In genomic region chr11:106762139-106762799, GRCm38 (mm10) we compare ENCODE assay signal across 9 mouse cellular contexts. TPM values are rescaled to one million over a fixed set of nuclear protein-coding genes. Genes with fewer than 3 reads are reported as not detected.
A peak's percentile ranks its signal among the peaks of the same experiment; 100 is the strongest.
DNase-seq lines count a peak whose midpoint lies in the region; ATAC-seq and TF ChIP-seq lines count a peak whose summit lies in the region.
"Had no signal": no experiment of that assay in that cellular context is flagged by ENCODE, and none has a peak within 500 bp of the region (broad histone marks: within the 10 kb centered on the region; RNA-seq: fewer than 3 reads in every experiment).

No protein-coding gene starts in this region.

- peak; percentile 68 for ATAC-seq in activated CD4-positive, CD25-positive, alpha-beta regulatory T cell, adult 4 months
- ATAC-seq in liver, embryonic 15.5 days (ENCODE audit: insufficient read depth): peak; percentile 35; the same call in 1 of the 2 replicates
- ATAC-seq in forebrain, embryonic 11.5 days (replicated peaks; ENCODE audit: low FRiP score): no peak
- ATAC-seq: Patski had no signal

- H3K4me2 ChIP-seq in liver, embryonic 15.5 days: no peak overlapping the region
- no peak overlapping the region for H3K4me2 ChIP-seq in forebrain, embryonic 11.5 days (ENCODE audit: low read depth, low read length, severe bottlenecking)

- no peaks in the 10 kb centered on the region for H3K27me3 ChIP-seq in liver, embryonic 15.5 days
- no peaks in the 10 kb centered on the region for H3K27me3 ChIP-seq in cerebellum, adult 2 months (ENCODE audit: control insufficient read depth, insufficient read depth, low read length)
- H3K27me3 ChIP-seq in forebrain, embryonic 11.5 days (ENCODE audit: control insufficient read depth, insufficient read depth, low read length): no peaks in the 10 kb centered on the region
- H3K27me3 ChIP-seq: Patski had no signal

- H3K4me1 ChIP-seq in liver, embryonic 15.5 days (replicated peaks): peaks cover 24% of the 10 kb centered on the region
- no peaks in the 10 kb centered on the region for H3K4me1 ChIP-seq in cerebellum, adult 2 months (ENCODE audit: control insufficient read depth, insufficient read depth, low read length)
- no peaks in the 10 kb centered on the region for H3K4me1 ChIP-seq in forebrain, embryonic 11.5 days (replicated peaks; ENCODE audit: control insufficient read depth, insufficient read depth, low read length)

- peak overlapping the region; percentile 68 for H3K27ac ChIP-seq in liver, embryonic 15.5 days (replicated peaks)
- H3K27ac ChIP-seq in cerebellum, adult 2 months (ENCODE audit: insufficient read depth, low read length): no peak overlapping the region
- H3K27ac ChIP-seq in forebrain, embryonic 11.5 days (ENCODE audit: low read depth, low read length): no peak overlapping the region

- H3K9me3 ChIP-seq in liver, embryonic 15.5 days (replicated peaks): no peaks in the 10 kb centered on the region
- H3K9me3 ChIP-seq in forebrain, embryonic 11.5 days (ENCODE audit: control insufficient read depth, low read length): no peaks in the 10 kb centered on the region

- intact Hi-C loops in gastrocnemius, postnatal 14 days (cut with DNase I; ENCODE audit: low total_unique reads): no loop called here
- intact Hi-C loops in heart, postnatal 14 days (cut with DNase I): no loop called here

- TF ChIP-seq CTCF in cerebellum, adult 2 months (IDR thresholded peaks at IDR 0.05; ENCODE audit: borderline replicate concordance, insufficient read depth, low read depth, low read length): no peak

- H3K9ac ChIP-seq in liver, embryonic 15.5 days: no peak overlapping the region
- H3K9ac ChIP-seq in forebrain, embryonic 11.5 days (ENCODE audit: low read length): no peak overlapping the region

- 12% methylated on average over 5 of the region's 5 CpGs for WGBS in liver, embryonic 15.5 days (ENCODE audit: insufficient replicate concordance)
- WGBS in cerebellum, adult 2 months: 66% methylated on average over 5 of the region's 5 CpGs
- 67% methylated on average over 5 of the region's 5 CpGs for WGBS in forebrain, embryonic 11.5 days

- TF ChIP-seq POLR2A in cerebellum, adult 2 months (IDR thresholded peaks at IDR 0.05; ENCODE audit: borderline replicate concordance, insufficient read depth, low read length): no peak

- peak; percentile 36 for DNase-seq in gastrocnemius, postnatal 14 days
- no peak for DNase-seq in gastrocnemius, adult 8-10 months (ENCODE audit: low spot score in 2 of 2)
- peak; percentile 30 to 46 for DNase-seq in heart, postnatal 14 days
- peak; percentile 39 to 51 for DNase-seq in spleen, postnatal 14 days (ENCODE audit: low spot score in 2 of 2)
- DNase-seq in cerebellum, adult 2 months: no peak
- DNase-seq in forebrain, embryonic 11.5 days (ENCODE audit: low spot score): no peak

- peaks cover 22% of the 10 kb centered on the region for H3K36me3 ChIP-seq in liver, embryonic 15.5 days (replicated peaks)
- no peaks in the 10 kb centered on the region; the same call in 1 of the 2 replicates for H3K36me3 ChIP-seq in forebrain, embryonic 11.5 days (ENCODE audit: control insufficient read depth, insufficient read depth, low read length)

- no peak overlapping the region for H3K4me3 ChIP-seq in liver, embryonic 15.5 days (replicated peaks)
- H3K4me3 ChIP-seq in cerebellum, adult 2 months (replicated peaks; ENCODE audit: insufficient read depth, low read depth, low read length): no peak overlapping the region
- H3K4me3 ChIP-seq in forebrain, embryonic 11.5 days (ENCODE audit: low read depth, low read length): no peak overlapping the region

RNA-seq across cellular contexts. Expression of gene Milr1, which starts 11.2 kb away (rescaled TPM):
- total RNA-seq in gastrocnemius, postnatal 14 days (2021): under 1 TPM; 0.55 to 0.84 TPM
- under 1 TPM in 1 of 4 experiments, not detected in 3; 0.40 TPM for total RNA-seq in gastrocnemius, adult 8-10 months (2022)
- polyA plus RNA-seq in activated CD4-positive, CD25-positive, alpha-beta regulatory T cell, adult 4 months (2017; shearing (Covaris generic)): 10 to 100 TPM; 11.9 to 12.1 TPM
- total RNA-seq in heart, postnatal 14 days (2021): 1 to 10 TPM; 1.3 to 1.4 TPM
- polyA plus RNA-seq in liver, embryonic 15.5 days (2015; fragmentation: Nextera tagmentation; extraction: Ambion mirVana): 2.8 and 3.2 TPM in 2 replicates
- 0.10 and 0.30 TPM in 2 replicates for polyA plus RNA-seq in cerebellum, adult 2 months (2012; rRNA removed)
- polyA plus RNA-seq in forebrain, embryonic 11.5 days (2014; fragmentation: Nextera tagmentation; extraction: Ambion mirVana): 0.63 and 1.3 TPM in 2 replicates

RNA-seq across cellular contexts. Expression of gene Pecam1, which starts 11.8 kb away (rescaled TPM):
- 10 to 100 TPM; 92.5 to 98.5 TPM for total RNA-seq in gastrocnemius, postnatal 14 days (2021)
- total RNA-seq in gastrocnemius, adult 8-10 months (2022): 10 to 100 TPM; 25.4 to 30.9 (median 26.7) TPM
- polyA plus RNA-seq in activated CD4-positive, CD25-positive, alpha-beta regulatory T cell, adult 4 months (2017; shearing (Covaris generic)): 100 to 1,000 TPM; 102 TPM
- total RNA-seq in heart, postnatal 14 days (2021): 100 to 1,000 TPM; 173 to 180 TPM
- polyA plus RNA-seq in liver, embryonic 15.5 days (2015; fragmentation: Nextera tagmentation; extraction: Ambion mirVana): 7.0 and 7.8 TPM in 2 replicates
- polyA plus RNA-seq in cerebellum, adult 2 months (2012; rRNA removed): 15.8 and 16.2 TPM in 2 replicates
- 15.4 and 18.8 TPM in 2 replicates for polyA plus RNA-seq in forebrain, embryonic 11.5 days (2014; fragmentation: Nextera tagmentation; extraction: Ambion mirVana)

RNA-seq across cellular contexts. Expression of gene Polg2, which starts 17.1 kb away (rescaled TPM):
- 1 to 10 TPM; 3.1 to 3.5 TPM for total RNA-seq in gastrocnemius, postnatal 14 days (2021)
- total RNA-seq in gastrocnemius, adult 8-10 months (2022): 1 to 10 TPM; 2.3 to 3.5 (median 3.0) TPM
- 10 to 100 TPM; 10.2 to 14.9 TPM for polyA plus RNA-seq in activated CD4-positive, CD25-positive, alpha-beta regulatory T cell, adult 4 months (2017; shearing (Covaris generic))
- total RNA-seq in heart, postnatal 14 days (2021): 1 to 10 TPM; 3.8 to 4.1 TPM
- polyA plus RNA-seq in liver, embryonic 15.5 days (2015; fragmentation: Nextera tagmentation; extraction: Ambion mirVana): 3.8 and 4.7 TPM in 2 replicates
- 11.7 and 12.7 TPM in 2 replicates for polyA plus RNA-seq in cerebellum, adult 2 months (2012; rRNA removed)
- polyA plus RNA-seq in forebrain, embryonic 11.5 days (2014; fragmentation: Nextera tagmentation; extraction: Ambion mirVana): 8.9 and 9.1 TPM in 2 replicates

RNA-seq across cellular contexts. Expression of gene Ddx5, which starts 26.7 kb away (rescaled TPM):
- total RNA-seq in gastrocnemius, postnatal 14 days (2021): 100 to 1,000 TPM; 203 to 252 TPM
- 100 to 1,000 TPM; 190 to 257 (median 232) TPM for total RNA-seq in gastrocnemius, adult 8-10 months (2022)
- 100 to 1,000 TPM; 413 to 476 TPM for polyA plus RNA-seq in activated CD4-positive, CD25-positive, alpha-beta regulatory T cell, adult 4 months (2017; shearing (Covaris generic))
- total RNA-seq in heart, postnatal 14 days (2021): 100 to 1,000 TPM; 425 to 428 TPM
- 114 and 115 TPM in 2 replicates for polyA plus RNA-seq in liver, embryonic 15.5 days (2015; fragmentation: Nextera tagmentation; extraction: Ambion mirVana)
- polyA plus RNA-seq in cerebellum, adult 2 months (2012; rRNA removed): 676 and 721 TPM in 2 replicates
- polyA plus RNA-seq in forebrain, embryonic 11.5 days (2014; fragmentation: Nextera tagmentation; extraction: Ambion mirVana): 508 and 538 TPM in 2 replicates

RNA-seq across cellular contexts. Expression of gene Cep95, which starts 26.8 kb away (rescaled TPM):
- total RNA-seq in gastrocnemius, postnatal 14 days (2021): 1 to 10 TPM; 4.9 to 5.0 TPM
- 1 to 10 TPM; 2.5 to 5.0 (median 3.4) TPM for total RNA-seq in gastrocnemius, adult 8-10 months (2022)
- 10 to 100 TPM; 26.9 to 33.3 TPM for polyA plus RNA-seq in activated CD4-positive, CD25-positive, alpha-beta regulatory T cell, adult 4 months (2017; shearing (Covaris generic))
- 1 to 10 TPM; 8.2 to 8.3 TPM for total RNA-seq in heart, postnatal 14 days (2021)
- polyA plus RNA-seq in liver, embryonic 15.5 days (2015; fragmentation: Nextera tagmentation; extraction: Ambion mirVana): 7.8 and 9.1 TPM in 2 replicates
- polyA plus RNA-seq in cerebellum, adult 2 months (2012; rRNA removed): 31.8 and 37.1 TPM in 2 replicates
- polyA plus RNA-seq in forebrain, embryonic 11.5 days (2014; fragmentation: Nextera tagmentation; extraction: Ambion mirVana): 20.8 and 23.0 TPM in 2 replicates

Comparison
In these comparisons a context has a peak if more than half of its experiments do, and no peak if none do; other contexts are left out.
1. DNase-seq: peak in gastrocnemius, postnatal 14 days (single experiment), heart, postnatal 14 days (2 of 2) and spleen, postnatal 14 days (2 of 2); none in gastrocnemius, adult 8-10 months (0 of 2), cerebellum, adult 2 months (0 of 2) and forebrain, embryonic 11.5 days (single experiment).